Mouse (Mus musculus) small intestine, adult 2 months (tissue): ENCODE data around the gene Mms19. TPM values are rescaled to one million over a fixed set of nuclear protein-coding genes. Genes with fewer than 3 reads are reported as not detected.

ENCODE experiments used
- H3K27ac ChIP-seq: fragments of 200-500 bp; 2 replicates; pipeline ENCODE4 v1.5.1; 2012; ENCODE audit warnings: low read depth, low read length, control low read depth, inconsistent platforms; ENCODE audit not compliant: insufficient read depth
- H3K27me3 ChIP-seq: fragments of 200-500 bp; 2 replicates; pipeline ENCODE4 v1.6.1; 2012; ENCODE audit warnings: mild to moderate bottlenecking, moderate library complexity, low read length, inconsistent platforms; ENCODE audit not compliant: control insufficient read depth, insufficient read depth
- H3K36me3 ChIP-seq: fragments of 200-500 bp; 2 replicates; pipeline ENCODE4 v1.6.1; 2012; ENCODE audit warnings: mild to moderate bottlenecking, low read length, control low read depth, inconsistent platforms; ENCODE audit not compliant: control insufficient read depth, insufficient read depth
- H3K4me1 ChIP-seq: fragments of 200-500 bp; 2 replicates; pipeline ENCODE4 v1.6.1; 2012; ENCODE audit warnings: low read length, inconsistent platforms, mixed read lengths; ENCODE audit not compliant: control insufficient read depth, insufficient read depth, insufficient read length
- H3K4me3 ChIP-seq: fragments of 200-500 bp; 2 replicates; pipeline ENCODE4 v1.5.1; 2012; ENCODE audit warnings: low read depth, mild to moderate bottlenecking, control low read depth, inconsistent platforms, low read length, moderate library complexity
- CTCF ChIP-seq: fragments of 200-500 bp; IDR thresholded peaks from 2 replicates; pipeline ENCODE4 v1.5.1; 2012; ENCODE audit warnings: low read depth, mild to moderate bottlenecking, control low read depth, inconsistent platforms, low read length, moderate library complexity, mixed read lengths; ENCODE audit not compliant: insufficient replicate concordance, insufficient read length; ENCODE audit errors: extremely low read depth
- POLR2A ChIP-seq: fragments of 200-500 bp; IDR thresholded peaks from 2 replicates; pipeline ENCODE4 v1.6.1; 2012; ENCODE audit warnings: low read depth, mild to moderate bottlenecking, control low read depth, inconsistent platforms, low read length, moderate library complexity
- whole genome bisulfite sequencing: fragments of 180-500 bp; shearing (Covaris S2); methylation state at CpG from one replicate; pipeline ENCODE4 v1.1.7; 2018; 5-methylcytosine and 5-hydroxymethylcytosine counted together
- polyA plus RNA-seq: library from polyadenylated mRNA; depleted of rRNA; stranded (reverse); fragments of >200 nt; gene quantifications from 2 replicates; pipeline ENCODE4 v1.2.3, GENCODE M21; 2012

Gene Mms19
- polyA plus RNA-seq, 1 experiment = 33.0 TPM

- H3K4me1 ChIP-seq = peaks cover 4% of the 10 kb centered on the region; the same call in 1 of the 2 replicates
- no peaks in the 10 kb centered on the region for H3K36me3 ChIP-seq
- H3K4me3 ChIP-seq = no peak overlapping the region
- WGBS = 84% methylated on average over 9 of the region's 9 CpGs
- TF ChIP-seq CTCF (no peak), POLR2A (no peak)
- H3K27me3 ChIP-seq = no peaks in the 10 kb centered on the region
- H3K27ac ChIP-seq = no peak overlapping the region
Measured at GRCm38 (mm10) chr19:41998770-41999548, 18.0 kb upstream of the Mms19 start.

GRCm38 (mm10) chr19:41997090-41997489 is 16.1 kb upstream of the Mms19 start:
- no peaks in the 10 kb centered on the region for H3K36me3 ChIP-seq
- no peak overlapping the region for H3K4me3 ChIP-seq
- H3K27ac ChIP-seq = no peak overlapping the region
- TF ChIP-seq POLR2A = no peak
- TF ChIP-seq CTCF = no peak
- H3K4me1 ChIP-seq = peaks cover 8% of the 10 kb centered on the region; the same call in 1 of the 2 replicates
- WGBS = 88% methylated on average over 10 of the region's 10 CpGs
- no peaks in the 10 kb centered on the region for H3K27me3 ChIP-seq

- peaks cover 5% of the 10 kb centered on the region; the same call in 1 of the 2 replicates for H3K4me1 ChIP-seq
- no peak for TF ChIP-seq CTCF
- H3K4me3 ChIP-seq = no peak overlapping the region
- H3K36me3 ChIP-seq = no peaks in the 10 kb centered on the region
- no peak overlapping the region for H3K27ac ChIP-seq
- WGBS = 92% methylated on average over 1 of the region's 1 CpGs
- no peaks in the 10 kb centered on the region for H3K27me3 ChIP-seq
Measured at GRCm38 (mm10) chr19:41995483-41995882, 14.5 kb upstream of the Mms19 start.

- WGBS = 90% methylated on average over 7 of the region's 7 CpGs
- H3K27me3 ChIP-seq = no peaks in the 10 kb centered on the region
- peaks cover 5% of the 10 kb centered on the region; the same call in 1 of the 2 replicates for H3K4me1 ChIP-seq
- TF ChIP-seq CTCF = no peak
- TF ChIP-seq POLR2A = no peak
- no peak overlapping the region for H3K27ac ChIP-seq
- H3K4me3 ChIP-seq = no peak overlapping the region
- H3K36me3 ChIP-seq = no peaks in the 10 kb centered on the region
Measured at GRCm38 (mm10) chr19:41994023-41994422, 13.1 kb upstream of the Mms19 start.

- Histone ChIP-seq H3K36me3 (no peaks in the 10 kb centered on the region), H3K4me3 (no peak overlapping the region), H3K27ac (no peak overlapping the region), H3K27me3 (no peaks in the 10 kb centered on the region), H3K4me1 (peaks cover 5% of the 10 kb centered on the region; the same call in 1 of the 2 replicates)
- WGBS = 38% methylated on average over 6 of the region's 6 CpGs
- TF ChIP-seq POLR2A (no peak), CTCF (no peak)
Measured at GRCm38 (mm10) chr19:41993484-41993883, 12.5 kb upstream of the Mms19 start.

- no peaks in the 10 kb centered on the region for H3K36me3 ChIP-seq
- H3K4me3 ChIP-seq = no peak overlapping the region
- H3K27me3 ChIP-seq = no peaks in the 10 kb centered on the region
- no peak for TF ChIP-seq POLR2A
- no peak for TF ChIP-seq CTCF
- H3K4me1 ChIP-seq = peaks cover 5% of the 10 kb centered on the region; the same call in 1 of the 2 replicates
- H3K27ac ChIP-seq = no peak overlapping the region
- WGBS = 38% methylated on average over 2 of the region's 2 CpGs
Measured at GRCm38 (mm10) chr19:41992971-41993370, 12.0 kb upstream of the Mms19 start.

- WGBS = 71% methylated on average over 6 of the region's 6 CpGs
- TF ChIP-seq CTCF (no peak), POLR2A (no peak)
- peaks cover 5% of the 10 kb centered on the region; the same call in 1 of the 2 replicates for H3K4me1 ChIP-seq
- no peaks in the 10 kb centered on the region for H3K36me3 ChIP-seq
- no peaks in the 10 kb centered on the region for H3K27me3 ChIP-seq
- no peak overlapping the region for H3K27ac ChIP-seq
- no peak overlapping the region for H3K4me3 ChIP-seq
Measured at GRCm38 (mm10) chr19:41991926-41992477, 11.0 kb upstream of the Mms19 start.
